Mouse (Mus musculus) WW6 (cell line): ENCODE data around the gene Sp6.

ENCODE experiments used
- DNase-seq: peaks from one replicate; pipeline ENCODE4 v3.0.0-alpha.2; 2013; ENCODE audit warnings: low read depth, low spot score

Gene Sp6

GRCm38 (mm10) chr11:97063274-97063920, 50.2 kb downstream of the Sp6 start:
- DNase-seq = no peak

GRCm38 (mm10) chr11:97063921-97064295, 50.7 kb downstream of the Sp6 start:
- no peak for DNase-seq

GRCm38 (mm10) chr11:97065538-97066295, 52.5 kb downstream of the Sp6 start:
- DNase-seq = no peak

- peak; percentile 89 for DNase-seq
Measured at GRCm38 (mm10) chr11:97066656-97067360, 53.6 kb downstream of the Sp6 start.

GRCm38 (mm10) chr11:97069333-97069732, 56.1 kb downstream of the Sp6 start:
- no peak for DNase-seq

- no peak for DNase-seq
Measured at GRCm38 (mm10) chr11:97069770-97070169, 56.6 kb downstream of the Sp6 start.

GRCm38 (mm10) chr11:97071129-97071528, 57.9 kb downstream of the Sp6 start:
- no peak for DNase-seq

GRCm38 (mm10) chr11:97072533-97072932, 59.3 kb downstream of the Sp6 start:
- DNase-seq = no peak

- DNase-seq = no peak
Measured at GRCm38 (mm10) chr11:97074235-97074634, 61.0 kb downstream of the Sp6 start.
